Mouse (Mus musculus) central nervous system, embryonic 11.5 days (tissue): ENCODE results near the gene Gm49339. TPM values are rescaled to one million over a fixed set of nuclear protein-coding genes. Genes with fewer than 3 reads are reported as not detected.

Experiments used
- polyA plus RNA-seq: library from polyadenylated mRNA; depleted of rRNA; stranded (reverse); fragments of >200 nt; gene quantifications from 2 replicates; pipeline ENCODE4 v1.2.3, GENCODE M21; 2012; rRNA removed

The Gm49339 gene
- polyA plus RNA-seq: 0.65 TPM in 1 of 2 replicates, not detected in the other

DNA sequence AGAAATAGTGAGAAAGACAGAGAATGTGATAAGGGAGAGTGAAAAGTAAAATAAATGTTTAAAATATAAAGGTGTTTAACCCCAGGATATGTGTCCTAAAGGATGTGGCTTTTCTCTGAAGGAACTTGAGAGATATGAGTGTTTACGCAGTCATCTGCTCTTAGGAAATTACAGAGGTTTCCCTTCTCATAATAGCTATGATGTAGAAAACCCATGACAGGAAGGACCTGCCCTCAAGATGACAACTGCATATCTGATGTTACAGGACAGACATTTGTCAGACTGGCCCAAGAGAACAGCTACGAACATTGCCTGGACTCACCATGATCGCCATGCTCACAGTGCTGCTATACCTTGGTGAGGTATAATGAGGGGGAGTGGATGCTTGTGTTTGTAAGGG lies at the start of gene Gm49339, which contains the start of gene Lilr4b:
TSS of gene Gm49339 (plus strand) at position 216 of the 400 bp plus-strand sequence.
TSS of gene Lilr4b (plus strand) at position 236 of the 400 bp plus-strand sequence.

DNA sequence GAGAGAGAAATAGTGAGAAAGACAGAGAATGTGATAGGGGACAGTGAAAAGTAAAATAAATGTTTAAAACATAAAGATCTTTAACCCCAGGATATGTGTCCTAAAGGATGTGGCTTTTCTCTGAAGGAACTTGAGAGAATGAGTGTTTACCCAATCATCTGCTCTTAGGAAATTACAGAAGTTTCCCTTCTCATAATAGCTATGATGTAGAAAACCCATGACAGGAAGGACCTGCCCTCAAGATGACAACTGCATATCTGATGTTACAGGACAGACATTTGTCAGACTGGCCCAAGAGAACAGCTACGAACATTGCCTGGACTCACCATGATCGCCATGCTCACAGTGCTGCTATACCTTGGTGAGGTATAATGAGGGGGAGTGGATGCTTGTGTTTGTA lies 10.3 kb downstream of the Gm49339 start, which contains the start of gene Lilrb4a:
TSS of gene Lilrb4a (plus strand) at position 266 of the 400 bp plus-strand sequence.

Other genes starting within 250 kb of the Gm49339 start
- 0.19 and 0.20 TPM in 2 replicates for gene Lilr4b, start within 50 bp of the Gm49339 start, polyA plus RNA-seq
- gene Lilrb4a, start 10.3 kb downstream of the Gm49339 start, polyA plus RNA-seq: 1.2 and 1.4 TPM in 2 replicates
- 1.1 and 1.7 TPM in 2 replicates for gene Fam162b, start 109.9 kb downstream of the Gm49339 start, polyA plus RNA-seq
- 0.04 TPM in 1 of 2 replicates, not detected in the other for gene Gprc6a, start 150.8 kb downstream of the Gm49339 start, polyA plus RNA-seq
- gene Rfx6, start 197.1 kb downstream of the Gm49339 start, polyA plus RNA-seq: 0.08 and 0.17 TPM in 2 replicates